Mouse (Mus musculus) midbrain, embryonic 11.5 days (tissue): ENCODE measurements at regions not wholly inside any gene's neighbourhood (a gene's known extent, or its start where the extent isn't known, plus 50 kb on each side); places are given as distances from the start of the nearest gene placed in this dataset.
A peak's percentile ranks its signal among the peaks of the same experiment; 100 is the strongest.

Experiments
- ATAC-seq: fragments of 200-750 bp; cut with Nextera tagmentation; 2 replicates; pipeline ENCODE4 v1.8.0; 2017; ENCODE audit warnings: moderate TSS enrichment, moderate library complexity; ENCODE audit not compliant: low FRiP score
- DNase-seq: peaks from one replicate; pipeline ENCODE4 v3.0.0; 2015; ENCODE audit warnings: low spot score; ENCODE audit errors: missing footprints
- H3K27ac ChIP-seq: fragments of 300-500 bp; sonication (generic); 2 replicates; pipeline ENCODE4 v1.5.1; 2014; ENCODE audit warnings: low read depth, low read length
- H3K27me3 ChIP-seq: fragments of 300-500 bp; sonication (generic); 2 replicates; pipeline ENCODE4 v1.6.1; 2014; ENCODE audit warnings: mild to moderate bottlenecking, low read length, moderate library complexity, mixed read lengths; ENCODE audit not compliant: control insufficient read depth, insufficient read depth
- H3K36me3 ChIP-seq: fragments of 300-500 bp; sonication (generic); 2 replicates; pipeline ENCODE4 v1.6.1; 2014; ENCODE audit warnings: mild to moderate bottlenecking, low read length, moderate library complexity, mixed read lengths; ENCODE audit not compliant: control insufficient read depth, insufficient read depth
- H3K4me1 ChIP-seq: fragments of 300-500 bp; sonication (generic); 2 replicates; pipeline ENCODE4 v1.6.1; 2014; ENCODE audit warnings: low read length; ENCODE audit not compliant: control insufficient read depth, insufficient read depth
- H3K4me2 ChIP-seq: fragments of 300-500 bp; sonication (generic); 2 replicates; pipeline ENCODE4 v1.6.1; 2014; ENCODE audit warnings: mild to moderate bottlenecking, moderate library complexity
- H3K4me3 ChIP-seq: fragments of 300-500 bp; sonication (generic); 2 replicates; pipeline ENCODE4 v1.5.1; 2014; ENCODE audit warnings: low read depth, low read length
- H3K9ac ChIP-seq: fragments of 300-500 bp; sonication (generic); 2 replicates; pipeline ENCODE4 v1.6.1; 2014; ENCODE audit warnings: low read length
- H3K9me3 ChIP-seq: fragments of 300-500 bp; sonication (generic); 2 replicates; pipeline ENCODE4 v1.6.1; 2016; ENCODE audit warnings: low read length; ENCODE audit not compliant: control insufficient read depth
- WGBS: fragments of 180-500 bp; shearing (Covaris S2); extraction: QIAGEN DNeasy Blood & Tissue Kit; methylation state at CpG from one replicate; pipeline ENCODE4 v1.1.7; 2014; 5-methylcytosine and 5-hydroxymethylcytosine counted together

DNA sequence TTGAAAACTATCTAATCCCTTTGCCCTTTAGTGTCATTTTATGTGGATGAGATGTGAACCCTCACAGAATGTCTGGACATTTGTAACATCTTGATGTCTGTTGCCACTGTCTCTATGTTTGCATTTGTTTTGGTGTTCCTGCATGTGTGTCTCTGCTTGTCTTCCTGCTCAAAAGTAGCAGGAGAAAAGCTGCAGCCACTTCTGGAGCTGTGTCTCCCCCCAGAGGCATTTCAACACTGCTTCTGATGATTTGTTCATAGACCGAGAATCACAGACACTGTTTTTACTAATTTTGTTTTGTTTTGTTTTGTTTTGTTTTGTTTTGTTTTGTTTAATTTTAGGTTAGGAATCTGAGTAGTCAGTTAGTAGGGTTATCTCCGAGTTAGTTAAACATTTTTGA, 883.8 kb downstream of the Gbe1 start:
- Histone ChIP-seq H3K27me3 (no peaks in the 10 kb centered on the region), H3K9ac (no peak overlapping the region), H3K36me3 (no peaks in the 10 kb centered on the region), H3K27ac (no peak overlapping the region), H3K4me2 (no peak overlapping the region), H3K9me3 (no peaks in the 10 kb centered on the region), H3K4me1 (no peaks in the 10 kb centered on the region), H3K4me3 (no peak overlapping the region)
- no peak for DNase-seq
- ATAC-seq: no peak
- WGBS: 75% methylated on average over 2 of the region's 2 CpGs

DNA sequence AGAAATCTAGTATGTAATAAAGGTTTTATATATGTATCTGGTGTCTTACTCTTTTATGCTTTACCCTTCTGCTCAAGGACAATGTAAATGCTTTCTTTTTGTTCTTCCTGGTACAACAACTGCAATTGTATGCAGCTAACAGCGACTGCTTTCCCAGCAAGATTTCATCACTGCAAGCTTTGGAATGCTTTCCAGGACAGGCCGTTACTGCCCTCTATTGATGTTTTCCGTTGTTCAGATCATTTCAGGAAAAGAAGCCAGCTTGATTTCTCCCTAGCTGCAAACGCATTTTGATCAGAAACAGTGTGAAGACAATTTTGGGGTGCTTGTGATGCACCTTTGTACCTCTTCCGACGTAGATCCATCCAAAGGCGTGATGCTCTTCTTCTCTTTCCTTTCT, 895.1 kb downstream of the Gbe1 start:
- Histone ChIP-seq H3K27ac (no peak overlapping the region), H3K36me3 (no peaks in the 10 kb centered on the region), H3K9ac (no peak overlapping the region), H3K4me2 (no peak overlapping the region), H3K4me3 (no peak overlapping the region), H3K4me1 (no peaks in the 10 kb centered on the region), H3K27me3 (no peaks in the 10 kb centered on the region), H3K9me3 (no peaks in the 10 kb centered on the region)
- DNase-seq (no peak), ATAC-seq (no peak)
- WGBS: 61% methylated on average over 7 of the region's 7 CpGs

DNA sequence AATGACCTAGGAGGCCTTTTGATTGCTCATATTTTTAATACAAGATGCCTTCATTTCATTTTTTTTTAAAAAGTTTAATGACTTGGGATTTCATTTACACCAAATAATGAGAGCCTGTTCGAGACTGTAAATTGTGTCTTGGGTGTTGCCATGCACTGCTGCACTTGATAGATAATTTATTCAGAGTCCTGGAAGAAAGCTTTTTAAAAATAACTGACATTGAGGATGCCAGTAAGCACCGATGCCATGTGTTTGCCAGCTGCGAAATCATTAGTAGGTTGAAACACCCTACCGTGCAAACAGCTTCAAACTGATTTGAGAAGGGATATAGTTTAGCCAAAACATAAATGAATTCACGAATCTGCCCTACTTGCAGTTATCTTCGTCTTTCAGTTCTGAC, 910.7 kb downstream of the Gbe1 start:
- Histone ChIP-seq H3K9me3 (no peaks in the 10 kb centered on the region), H3K4me2 (no peak overlapping the region), H3K27ac (no peak overlapping the region), H3K36me3 (no peaks in the 10 kb centered on the region), H3K27me3 (no peaks in the 10 kb centered on the region), H3K9ac (no peak overlapping the region), H3K4me3 (no peak overlapping the region), H3K4me1 (no peaks in the 10 kb centered on the region)
- ATAC-seq (no peak), DNase-seq (no peak)
- WGBS: 78% methylated on average over 6 of the region's 6 CpGs

DNA sequence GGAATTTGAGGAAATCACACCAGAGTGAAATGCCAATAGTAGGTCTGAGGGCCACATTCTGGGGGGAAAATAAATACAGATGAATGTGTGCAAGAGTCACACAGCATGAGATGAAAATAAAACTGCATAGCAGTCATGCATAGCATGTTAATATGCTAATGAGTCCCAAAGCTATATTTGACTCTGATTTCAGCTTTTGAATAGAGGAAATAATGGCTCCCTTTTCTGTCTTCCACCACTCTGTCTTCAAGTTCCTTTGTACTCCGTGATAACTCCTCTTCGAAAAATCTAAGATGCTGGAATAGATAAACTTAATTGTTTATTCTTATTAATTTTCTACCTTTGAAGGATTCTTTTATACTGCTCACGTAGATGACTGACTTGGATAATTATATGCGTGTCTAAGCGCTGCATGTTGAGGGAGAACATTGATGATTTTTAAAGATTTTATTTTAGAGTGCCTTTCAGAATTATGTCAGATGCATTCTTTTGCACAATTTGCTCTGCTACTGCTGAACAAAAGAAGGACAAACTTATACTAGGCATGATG, 916.4 kb downstream of the Gbe1 start:
- ATAC-seq (no peak), DNase-seq (peak; percentile 21)
- no peak overlapping the region for H3K9ac ChIP-seq
- no peaks in the 10 kb centered on the region for H3K9me3 ChIP-seq
- H3K27me3 ChIP-seq: no peaks in the 10 kb centered on the region
- no peaks in the 10 kb centered on the region for H3K4me1 ChIP-seq
- 93% methylated on average over 5 of the region's 5 CpGs for whole genome bisulfite sequencing
- no peak overlapping the region for H3K27ac ChIP-seq
- no peak overlapping the region for H3K4me3 ChIP-seq
- H3K36me3 ChIP-seq: no peaks in the 10 kb centered on the region
- H3K4me2 ChIP-seq: no peak overlapping the region

DNA sequence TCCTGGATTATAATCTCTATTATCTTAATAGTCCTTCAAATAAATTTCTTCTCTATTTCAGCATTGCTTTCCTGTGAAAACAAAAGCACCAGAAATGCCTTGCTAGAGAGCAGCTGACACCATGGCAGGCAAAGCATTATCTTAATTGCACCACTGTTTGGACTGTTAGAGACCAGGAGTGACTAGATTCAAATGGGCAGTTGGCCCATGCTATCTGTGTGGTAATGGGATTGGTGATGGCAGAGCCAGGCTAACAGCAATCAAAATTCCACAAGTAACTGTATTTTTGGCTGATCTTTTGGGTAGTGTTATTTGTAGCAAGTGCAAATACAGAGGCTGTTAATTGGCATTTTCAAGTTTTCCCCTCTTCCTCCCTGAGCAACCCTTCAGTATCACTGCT, 929.3 kb downstream of the Gbe1 start:
- H3K27ac ChIP-seq: no peak overlapping the region
- DNase-seq: no peak
- H3K36me3 ChIP-seq: no peaks in the 10 kb centered on the region
- ATAC-seq: no peak
- H3K9ac ChIP-seq: no peak overlapping the region
- no peaks in the 10 kb centered on the region for H3K4me1 ChIP-seq
- no peaks in the 10 kb centered on the region for H3K27me3 ChIP-seq
- H3K9me3 ChIP-seq: no peaks in the 10 kb centered on the region
- no peak overlapping the region for H3K4me2 ChIP-seq
- H3K4me3 ChIP-seq: no peak overlapping the region

DNA sequence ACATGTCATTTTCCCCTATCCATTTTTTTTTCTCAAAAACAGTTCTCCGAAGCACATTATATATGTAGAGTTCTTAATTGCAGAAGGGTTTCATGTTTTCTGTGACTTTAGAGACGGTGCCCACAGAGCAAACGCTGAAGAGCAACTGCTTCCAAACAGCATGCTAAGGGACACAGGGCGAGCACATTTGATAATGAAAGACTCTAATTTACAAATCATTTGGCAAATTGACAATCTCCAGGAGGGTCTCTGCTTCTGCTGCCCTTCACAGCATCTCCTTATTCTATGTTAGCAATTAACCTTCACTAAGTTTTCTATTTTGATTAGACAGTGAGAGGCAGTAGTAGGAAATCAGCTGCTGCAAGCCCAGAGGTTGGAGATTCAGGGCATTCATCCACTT, 929.7 kb downstream of the Gbe1 start:
- ATAC-seq (no peak), DNase-seq (no peak)
- Histone ChIP-seq H3K9ac (no peak overlapping the region), H3K4me3 (no peak overlapping the region), H3K27me3 (no peaks in the 10 kb centered on the region), H3K9me3 (no peaks in the 10 kb centered on the region), H3K27ac (no peak overlapping the region), H3K4me2 (no peak overlapping the region), H3K36me3 (no peaks in the 10 kb centered on the region), H3K4me1 (no peaks in the 10 kb centered on the region)
- 86% methylated on average over 4 of the region's 4 CpGs for WGBS

DNA sequence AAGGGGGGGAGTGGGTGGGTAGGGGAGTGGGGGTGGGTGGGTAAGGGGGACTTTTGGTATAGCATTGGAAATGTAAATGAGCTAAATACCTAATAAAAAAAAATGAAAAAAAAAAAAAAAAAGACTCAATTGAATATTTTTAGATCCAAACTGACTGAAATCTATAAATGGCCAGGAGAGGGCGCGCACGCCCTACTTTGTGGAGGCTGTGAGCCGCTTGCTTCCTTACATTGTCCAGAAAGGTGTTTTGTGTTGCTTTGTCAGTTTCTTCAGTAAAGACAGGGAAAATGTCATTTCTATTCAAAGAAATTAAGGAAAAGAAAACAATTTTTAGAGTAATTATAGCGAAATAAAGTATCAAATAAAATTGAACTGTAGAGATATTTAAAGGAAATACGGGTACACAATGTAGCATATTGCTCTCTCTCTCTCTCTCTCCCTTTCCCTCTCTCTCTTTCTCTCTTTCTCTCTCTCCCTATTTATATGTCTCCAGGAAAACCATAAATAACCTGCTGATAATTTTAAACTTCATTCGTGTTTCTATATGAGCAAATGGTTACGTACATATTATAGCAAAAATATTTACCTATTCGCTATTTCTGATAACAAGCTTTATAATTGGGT, 933.9 kb downstream of the Gbe1 start:
- Histone ChIP-seq H3K4me2 (no peak overlapping the region), H3K9ac (no peak overlapping the region), H3K4me3 (no peak overlapping the region), H3K4me1 (no peaks in the 10 kb centered on the region), H3K27ac (no peak overlapping the region), H3K9me3 (no peaks in the 10 kb centered on the region), H3K27me3 (no peaks in the 10 kb centered on the region), H3K36me3 (no peaks in the 10 kb centered on the region)
- ATAC-seq (peak; percentile 81), DNase-seq (peak; percentile 97)
- 38% methylated on average over 9 of the region's 9 CpGs for WGBS

DNA sequence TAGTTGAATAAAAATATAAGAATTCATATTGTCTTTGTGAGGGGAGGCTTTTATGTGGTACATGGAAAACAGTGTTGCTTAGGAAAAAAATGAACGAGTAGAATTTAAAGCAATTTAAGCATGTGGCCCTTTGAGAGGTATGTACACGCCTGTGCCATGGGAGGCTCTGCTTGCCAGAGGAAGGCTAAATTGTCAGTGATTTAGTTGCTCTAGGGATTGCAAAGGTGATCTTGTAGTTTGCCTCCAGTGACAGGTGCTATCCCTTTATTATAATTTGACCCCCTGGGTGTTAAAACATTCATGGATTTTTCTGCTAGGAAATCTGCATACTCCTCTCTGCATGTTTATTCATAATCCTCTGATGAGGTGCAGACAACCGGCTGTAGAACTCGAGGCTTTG, 942.0 kb downstream of the Gbe1 start:
- DNase-seq: no peak

DNA sequence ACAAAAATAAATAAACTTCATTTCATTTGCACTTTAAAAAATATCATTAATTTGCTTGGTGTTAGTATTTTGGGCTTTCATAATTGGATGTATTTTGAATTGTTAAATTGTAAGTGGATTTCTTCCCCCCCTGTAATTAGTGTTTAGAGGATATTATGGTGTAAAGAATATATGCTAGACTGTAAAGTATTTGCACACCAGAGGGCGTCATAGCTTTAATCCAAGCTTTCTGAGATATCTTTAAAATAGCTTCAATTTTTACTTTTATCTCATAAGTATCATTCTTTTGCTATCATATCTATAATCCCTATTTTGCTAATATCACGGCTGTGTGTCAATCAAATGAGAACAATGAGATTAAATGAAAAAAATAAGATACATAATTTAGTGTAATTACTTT, 942.4 kb downstream of the Gbe1 start:
- Histone ChIP-seq H3K9ac (no peak overlapping the region), H3K27me3 (no peaks in the 10 kb centered on the region), H3K36me3 (no peaks in the 10 kb centered on the region), H3K27ac (no peak overlapping the region), H3K4me2 (no peak overlapping the region), H3K9me3 (no peaks in the 10 kb centered on the region), H3K4me3 (no peak overlapping the region), H3K4me1 (no peaks in the 10 kb centered on the region)
- 79% methylated on average over 2 of the region's 2 CpGs for WGBS
- ATAC-seq (no peak), DNase-seq (no peak)

More for the DNA sequence above, 942.0 kb downstream of the Gbe1 start:
- no peaks in the 10 kb centered on the region for H3K27me3 ChIP-seq
- no peak overlapping the region for H3K4me2 ChIP-seq
- H3K27ac ChIP-seq: no peak overlapping the region
- no peaks in the 10 kb centered on the region for H3K36me3 ChIP-seq
- ATAC-seq: no peak; the same call in 1 of the 2 replicates
- H3K4me1 ChIP-seq: no peaks in the 10 kb centered on the region
- 74% methylated on average over 4 of the region's 4 CpGs for WGBS
- no peak overlapping the region for H3K9ac ChIP-seq
- no peaks in the 10 kb centered on the region for H3K9me3 ChIP-seq
- no peak overlapping the region for H3K4me3 ChIP-seq
